Comparison of ENCODE assay signal across 8 mouse cellular contexts in the genomic region with DNA sequence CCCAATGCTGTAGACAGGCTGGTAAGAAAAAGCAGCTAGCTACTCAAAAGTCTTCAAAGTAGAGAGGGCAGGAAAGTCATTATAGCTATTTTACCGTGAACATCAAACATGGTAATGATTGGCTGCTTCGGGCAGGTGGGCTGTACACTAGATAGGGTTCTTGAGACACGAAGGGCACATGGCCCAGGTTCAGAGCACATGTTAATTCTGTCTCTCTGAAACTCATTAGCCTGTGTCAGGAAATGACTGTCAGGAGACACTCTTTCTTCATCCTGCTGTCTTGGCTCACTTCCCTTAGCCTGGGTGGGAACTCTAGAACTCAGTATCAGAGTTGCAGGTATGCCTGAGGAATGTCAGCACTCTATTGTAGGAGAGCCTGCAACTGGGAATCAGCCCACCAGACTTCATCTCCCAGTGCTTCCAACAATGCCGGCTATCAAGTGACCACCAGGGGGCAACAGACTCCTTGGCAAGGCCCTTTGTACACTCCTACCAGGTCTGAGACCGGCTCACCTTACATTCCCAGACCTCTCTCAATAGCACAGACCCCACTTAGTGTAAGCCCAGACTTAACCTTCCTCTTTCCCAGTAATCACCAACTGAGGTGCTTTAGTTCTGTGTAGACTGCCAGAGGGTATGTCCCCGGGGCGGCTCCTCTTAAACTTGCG. TPM values are rescaled to one million over a fixed set of nuclear protein-coding genes. Genes with fewer than 3 reads are reported as not detected.
DNase-seq lines count a peak whose midpoint lies in the region; ATAC-seq lines count a peak whose summit lies in the region.

No protein-coding gene starts in this region.

- no peak overlapping the region for H3K4me2 ChIP-seq in hindbrain, embryonic 11.5 days (replicated peaks; ENCODE audit: low read depth, low read length)

- no peak overlapping the region for H3K9ac ChIP-seq in hindbrain, embryonic 11.5 days (ENCODE audit: low read depth, low read length)

- no peaks in the 10 kb centered on the region for H3K9me3 ChIP-seq in hindbrain, embryonic 11.5 days (ENCODE audit: control insufficient read depth, low read length)

- peaks cover 2% of the 10 kb centered on the region; the same call in 1 of the 2 replicates for H3K4me1 ChIP-seq in hindbrain, embryonic 11.5 days (replicated peaks; ENCODE audit: control insufficient read depth, insufficient read depth, low read length)

- no peak overlapping the region for H3K4me3 ChIP-seq in hindbrain, embryonic 11.5 days (ENCODE audit: low read depth, low read length)

- no peaks in the 10 kb centered on the region for H3K27me3 ChIP-seq in hindbrain, embryonic 11.5 days (ENCODE audit: control insufficient read depth, insufficient read depth, low read length)

- H3K27ac ChIP-seq in hindbrain, embryonic 11.5 days (ENCODE audit: low read depth, low read length) = no peak overlapping the region

- peak; percentile 60 for DNase-seq in Muller cell, postnatal 12 days (ENCODE audit: inconsistent ontology term)
- DNase-seq in cerebellum, adult 18-20 months = peak; percentile 79 to 80
- peak; percentile 90 for DNase-seq in forelimb bud, embryonic 11.5 days (ENCODE audit: low read depth, low spot score)
- DNase-seq in hindbrain, embryonic 11.5 days (ENCODE audit: low spot score) = peak; percentile 89
- DNase-seq in left cerebral cortex, adult 18-20 months (ENCODE audit: low spot score in 2 of 2) = peak; percentile 65 to 78
- DNase-seq in right cerebral cortex, postnatal 10 days (ENCODE audit: low spot score in 2 of 2) = peak; percentile 71 to 77
- DNase-seq in urinary bladder, postnatal 4 days (ENCODE audit: low spot score in 2 of 2) = peak; percentile 54 to 72

- WGBS in hindbrain, embryonic 11.5 days = 39% methylated on average over 8 of the region's 8 CpGs

- peak; percentile 59 for ATAC-seq in hindbrain, embryonic 11.5 days (ENCODE audit: low FRiP score)
- peak; percentile 55 for ATAC-seq in megakaryocyte, adult 5-6 weeks (ENCODE audit: poor library complexity, severe bottlenecking)

- no peaks in the 10 kb centered on the region for H3K36me3 ChIP-seq in hindbrain, embryonic 11.5 days (ENCODE audit: control insufficient read depth, insufficient read depth, low read length)

RNA-seq across cellular contexts. Expression of a gene that starts 1.4 kb away (rescaled TPM):
- 28.1 and 30.0 TPM in 2 replicates for polyA plus RNA-seq in hindbrain, embryonic 11.5 days (2014; fragmentation: Nextera tagmentation; extraction: Ambion mirVana)
- total RNA-seq in left cerebral cortex, adult 18-20 months (2021) = 100 to 1,000 TPM in 1 of 2 experiments, 10 to 100 TPM in 1; 99.4 to 103 TPM
- 9.6 and 14.1 TPM in 2 replicates for total RNA-seq in megakaryocyte, adult 5-6 weeks (2015)
- total RNA-seq in megakaryocyte, adult 5-6 weeks (2017) = 16.3 and 18.3 TPM in 2 replicates

RNA-seq across cellular contexts. Expression of a gene that starts 31.2 kb away (rescaled TPM):
- polyA plus RNA-seq in hindbrain, embryonic 11.5 days (2014; fragmentation: Nextera tagmentation; extraction: Ambion mirVana) = 9.5 and 9.7 TPM in 2 replicates
- total RNA-seq in left cerebral cortex, adult 18-20 months (2021) = 10 to 100 TPM; 50.5 to 52.2 TPM
- total RNA-seq in megakaryocyte, adult 5-6 weeks (2015) = not detected in 2 replicates
- total RNA-seq in megakaryocyte, adult 5-6 weeks (2017) = not detected in 2 replicates

Comparison
In these comparisons a context has a peak if more than half of its experiments do, and no peak if none do; other contexts are left out.
1. RNA of a gene that starts 1.4 kb away (total RNA-seq): 99.4 to 103 TPM in left cerebral cortex, adult 18-20 months; 9.6 to 18.3 TPM in megakaryocyte, adult 5-6 weeks; every median in the first group is over 4 times any median in the second.
2. RNA of a gene that starts 31.2 kb away (total RNA-seq): 50.5 to 52.2 TPM in left cerebral cortex, adult 18-20 months; not detected in megakaryocyte, adult 5-6 weeks; every median in the first group is over 10 times any median in the second.
3. Peak in every context shown above with its lines, with median percentiles within 50 percentile points of each other: DNase-seq.